Mouse (Mus musculus): Measurements from ENCODE around the gene Proca1.

Gene Proca1

DNA sequence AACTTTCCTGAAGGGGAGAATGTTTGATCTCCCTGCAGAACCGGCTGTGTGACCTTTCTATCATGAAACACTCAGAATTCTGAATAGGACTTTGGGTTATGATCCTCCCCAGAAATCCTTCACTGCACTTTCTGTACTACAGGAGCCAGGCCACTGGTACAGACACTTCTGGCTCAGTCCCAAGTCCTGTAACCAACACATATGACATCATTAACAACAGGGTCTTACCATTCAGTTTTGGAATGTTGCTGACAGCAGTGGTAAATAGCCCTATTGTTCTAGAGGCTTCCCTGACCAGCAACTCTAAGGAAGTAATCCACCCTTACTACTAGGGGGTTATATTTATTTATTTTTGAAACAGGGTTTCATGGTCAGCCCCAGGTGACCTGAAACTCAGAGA, at the start of gene Proca1:
TSS of gene Proca1 (plus strand) at position 280 of the 400 bp plus-strand sequence.
- in situ Hi-C loops (cut with MboI, MseI), result no loop called here

DNA sequence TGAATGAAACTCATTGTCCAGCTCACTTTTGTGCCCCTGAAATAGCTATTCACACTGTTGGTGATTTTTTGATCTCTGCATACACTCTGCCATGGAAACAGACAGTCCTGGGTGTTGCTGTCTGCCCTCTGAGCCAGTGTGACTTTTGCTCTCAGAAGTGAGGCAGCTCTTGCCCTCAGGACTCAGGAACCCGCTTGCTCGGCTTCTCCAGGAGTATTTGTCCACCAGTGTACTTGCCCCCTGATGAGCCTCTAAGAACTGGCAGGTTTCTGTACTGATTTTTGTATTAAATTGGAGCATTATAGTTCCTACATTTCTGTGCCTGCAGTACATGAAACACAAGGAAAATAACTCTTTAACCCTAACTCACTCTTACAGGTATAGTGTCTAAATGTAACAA, 49.7 kb upstream of the Proca1 start:
- in situ Hi-C loops (cut with MboI, MseI), result no loop called here

DNA sequence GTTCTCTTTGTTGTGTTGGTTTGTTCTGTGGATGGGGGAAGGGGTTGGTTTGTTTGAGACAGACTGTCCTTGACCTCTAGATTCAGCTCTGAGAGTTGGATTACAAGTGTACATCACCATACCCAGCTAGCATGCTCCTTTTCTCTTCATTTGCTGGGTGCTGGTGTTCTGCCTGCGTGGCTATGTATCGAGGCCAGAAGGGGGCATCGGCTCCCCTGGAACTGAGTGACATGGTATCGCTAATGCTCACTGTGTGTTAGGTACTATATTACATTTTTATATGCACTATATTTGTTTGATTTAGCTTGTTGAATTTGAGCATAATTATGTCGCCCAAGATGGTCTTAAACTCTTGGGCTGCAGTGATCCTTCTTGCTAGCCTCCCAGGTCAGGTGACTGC, 47.0 kb upstream of the Proca1 start:
- in situ Hi-C loops (cut with MboI, MseI), result loop anchor here (5.0 kb wide), 1 partner anchor 89 kb away; no protein-coding TSS in a partner anchor

DNA sequence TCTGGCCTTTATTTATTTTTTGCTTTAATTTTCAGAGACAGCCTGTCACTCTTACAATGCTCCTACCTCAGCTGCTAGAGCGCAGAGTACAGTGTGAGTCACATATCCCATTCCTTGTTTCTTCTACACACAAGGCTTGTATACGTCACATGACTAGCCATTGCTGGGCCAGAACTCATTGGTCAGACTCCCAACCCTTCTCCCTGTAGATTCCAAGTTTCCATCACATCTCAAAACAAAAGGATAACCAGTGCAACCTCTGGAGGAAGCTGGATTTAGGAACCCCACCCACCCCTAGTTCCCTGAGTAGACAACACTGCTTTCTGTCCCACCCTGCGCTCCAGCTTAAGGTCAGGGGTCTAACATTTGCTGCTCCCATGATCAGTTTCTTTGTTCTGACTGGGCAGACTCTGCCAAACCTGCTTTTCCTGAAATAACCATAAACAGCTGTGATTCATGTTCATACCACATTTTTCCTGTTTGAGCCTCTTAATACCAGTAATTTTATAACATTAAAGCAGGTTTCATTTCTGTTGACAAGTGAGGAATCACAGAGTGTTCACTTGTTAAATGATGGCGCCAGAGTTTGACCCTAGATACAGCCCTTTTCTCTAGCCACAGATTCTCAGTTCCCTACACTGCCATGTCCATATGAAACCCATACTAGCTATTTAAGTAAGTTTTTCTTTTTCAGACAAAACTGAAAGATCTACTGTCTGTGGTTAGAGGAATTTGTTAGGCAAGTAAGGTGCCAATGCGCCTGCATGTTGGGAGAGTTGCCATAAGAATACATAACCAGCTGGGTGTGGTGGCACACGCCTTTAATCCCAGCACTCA, 46.3 kb upstream of the Proca1 start:
- in situ Hi-C loops (cut with MboI, MseI), result loop anchor here (5.0 kb wide), 1 partner anchor 90 kb away; no protein-coding TSS in a partner anchor

DNA sequence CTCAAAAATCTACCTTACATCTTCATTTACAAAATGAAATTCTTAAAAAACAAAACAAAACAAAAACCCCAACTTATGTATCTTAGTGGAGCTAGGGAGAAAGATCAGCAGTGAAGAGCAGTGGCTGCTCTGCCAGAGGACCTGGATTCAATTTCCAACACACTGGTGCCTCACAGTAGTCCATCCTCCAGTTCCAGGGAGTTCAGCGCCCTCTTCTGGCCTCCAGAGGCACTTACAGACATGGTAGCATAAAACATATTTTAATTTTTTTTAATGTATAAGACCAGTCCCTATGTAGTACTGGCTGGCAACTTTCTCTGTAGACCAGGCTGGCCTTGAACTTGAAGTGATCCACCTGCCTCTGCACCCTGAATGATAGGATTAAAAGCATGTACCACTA, 42.0 kb upstream of the Proca1 start:
- in situ Hi-C loops (cut with MboI, MseI), result no loop called here

DNA sequence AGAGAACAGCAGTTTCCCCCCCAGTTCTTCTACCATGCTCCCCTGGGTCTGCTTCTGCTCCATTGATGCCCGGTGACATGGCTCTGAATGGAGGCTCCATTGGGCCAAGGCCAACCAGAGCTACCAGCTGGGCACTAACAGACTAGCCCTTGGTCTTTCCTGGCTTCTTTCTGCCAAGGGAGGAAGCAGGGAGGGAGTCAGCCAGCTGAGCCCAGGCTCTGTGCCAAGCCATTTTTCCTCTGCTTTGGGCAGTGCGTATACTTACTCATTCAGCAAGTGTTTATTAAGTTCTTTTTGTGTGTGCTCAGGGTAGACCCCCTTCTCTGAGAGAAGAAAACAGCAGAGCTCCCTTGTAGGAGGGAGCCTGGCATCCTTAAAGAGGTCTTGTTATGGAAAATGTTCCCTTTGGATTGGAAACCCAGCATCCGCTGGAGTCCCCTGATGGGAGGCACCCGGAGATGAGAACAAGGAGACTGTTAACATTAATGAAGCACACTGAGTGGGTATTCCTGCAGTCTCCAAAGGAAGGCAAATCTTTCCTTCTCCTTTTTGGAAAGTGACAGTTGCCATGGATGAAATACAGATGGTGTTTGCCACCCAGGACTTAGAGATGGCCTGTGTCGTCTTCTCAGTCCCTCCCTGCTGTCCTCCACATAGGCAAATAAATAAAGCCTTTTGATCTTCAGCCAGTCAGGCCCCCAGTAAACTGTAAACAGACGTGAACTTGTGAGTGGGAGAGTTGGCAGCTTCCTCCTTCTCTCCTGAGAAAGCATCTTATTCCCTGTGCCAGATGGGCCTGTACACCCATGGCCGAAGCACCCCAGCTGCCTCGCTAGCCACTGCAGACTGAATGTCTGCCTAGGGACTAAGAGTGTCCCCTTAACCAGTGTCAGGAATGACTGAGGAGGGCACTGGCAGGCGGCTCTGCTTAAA, 40.6 kb upstream of the Proca1 start:
- in situ Hi-C loops (cut with MboI, MseI), result no loop called here

DNA sequence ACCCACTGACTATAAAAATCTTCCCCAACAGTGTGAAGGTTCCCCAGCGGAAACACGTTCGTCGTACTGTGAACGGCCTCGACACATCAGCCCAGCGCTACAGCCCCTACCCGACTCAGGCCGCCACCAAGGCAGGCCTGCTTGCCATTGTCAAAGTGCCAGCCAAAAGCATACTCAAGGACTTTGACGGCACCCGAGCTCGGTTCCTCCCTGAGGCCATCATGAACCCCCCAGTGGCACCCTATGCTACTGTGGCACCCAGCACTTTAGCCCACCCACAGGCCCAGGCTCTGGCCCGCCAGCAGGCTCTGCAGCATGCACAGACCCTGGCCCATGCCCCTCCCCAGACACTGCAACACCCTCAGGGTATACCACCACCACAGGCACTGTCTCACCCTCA, 39.4 kb upstream of the Proca1 start:
- in situ Hi-C loops (cut with MboI, MseI), result no loop called here

DNA sequence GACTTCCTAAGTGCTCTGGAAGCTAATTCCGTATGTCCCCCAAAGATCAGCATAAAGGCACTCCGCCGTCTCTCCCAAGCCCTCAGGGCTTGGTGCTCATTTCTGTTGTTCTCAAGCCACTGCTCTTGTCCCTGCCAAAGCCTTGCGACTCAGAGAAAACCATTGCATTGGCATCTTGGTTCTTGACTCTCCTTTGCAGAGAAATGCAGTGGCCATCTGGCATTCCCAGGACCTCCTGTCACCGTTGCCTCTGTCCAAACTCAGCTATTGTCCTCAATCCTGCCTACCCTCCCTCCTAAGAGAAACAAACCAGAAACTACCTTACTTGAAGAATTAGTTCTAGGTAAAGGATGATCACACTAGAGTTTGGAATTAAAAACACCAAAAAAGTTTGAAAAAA, 37.5 kb upstream of the Proca1 start:
- in situ Hi-C loops (cut with MboI, MseI), result no loop called here

DNA sequence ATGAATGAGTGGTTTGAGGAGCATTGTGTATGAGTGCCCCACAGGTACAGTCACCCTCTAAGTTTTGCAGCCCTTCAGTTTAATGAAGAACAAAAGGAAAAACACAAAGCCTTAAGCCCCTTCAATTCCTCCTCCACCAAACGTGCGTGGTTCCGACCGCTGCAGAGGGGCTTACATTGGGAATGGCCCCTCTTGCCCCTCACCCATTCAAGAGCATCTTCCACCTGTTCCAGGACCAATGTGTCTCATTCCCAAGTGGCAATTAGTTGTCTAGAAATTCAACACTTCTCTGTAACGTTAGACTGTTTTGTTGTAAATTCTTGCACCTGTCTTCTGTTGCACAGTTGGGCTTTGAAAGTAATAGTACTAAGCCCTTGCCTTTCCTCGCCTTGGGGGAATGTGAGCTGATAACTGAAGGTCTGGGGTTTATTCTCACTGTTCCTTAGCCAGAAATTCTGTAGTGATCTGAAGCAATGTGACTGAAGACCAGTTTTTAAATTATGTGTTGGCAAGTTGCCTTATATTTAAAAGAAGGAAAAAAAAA, 37.0 kb upstream of the Proca1 start:
- in situ Hi-C loops (cut with MboI, MseI), result no loop called here

DNA sequence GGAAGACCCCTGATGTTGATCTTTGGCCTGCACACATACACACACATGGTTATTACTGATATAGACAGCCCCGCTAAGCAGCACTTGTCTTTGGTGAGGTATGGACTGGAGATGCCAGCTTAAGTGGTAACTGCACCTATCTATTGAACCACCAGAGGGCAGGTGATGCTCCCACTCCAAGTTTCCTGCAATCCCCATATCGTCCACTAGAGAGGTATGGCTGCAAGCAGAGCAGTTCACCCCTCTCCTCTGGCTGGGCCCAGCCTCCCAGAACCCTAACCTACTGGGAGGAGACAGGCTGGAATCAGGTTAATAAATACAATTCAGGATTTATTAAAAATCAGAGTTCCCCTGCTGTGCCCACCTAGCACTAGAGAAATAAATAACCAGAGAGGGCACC, 34.1 kb upstream of the Proca1 start:
- in situ Hi-C loops (cut with MboI, MseI), result no loop called here

DNA sequence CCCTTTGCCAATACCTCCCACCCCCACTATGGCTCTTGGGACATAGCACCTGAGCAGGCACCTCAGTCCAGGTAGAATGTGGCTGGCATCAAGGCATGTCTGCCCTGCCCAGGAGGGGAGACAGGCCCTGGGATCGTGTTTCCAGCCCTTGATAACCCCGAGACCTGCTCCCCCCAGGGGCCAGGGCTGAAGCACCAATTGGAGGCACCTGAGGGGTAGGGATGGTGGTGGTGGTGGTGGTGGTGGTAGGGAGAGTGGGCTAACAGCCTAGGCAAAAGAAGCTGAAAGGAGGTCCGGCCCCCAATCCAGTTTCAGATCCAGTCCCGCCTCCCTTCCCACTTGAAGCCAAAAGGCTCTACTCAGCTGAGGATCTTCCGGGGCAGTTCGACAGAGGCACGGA, 33.6 kb upstream of the Proca1 start:
- in situ Hi-C loops (cut with MboI, MseI), result no loop called here

DNA sequence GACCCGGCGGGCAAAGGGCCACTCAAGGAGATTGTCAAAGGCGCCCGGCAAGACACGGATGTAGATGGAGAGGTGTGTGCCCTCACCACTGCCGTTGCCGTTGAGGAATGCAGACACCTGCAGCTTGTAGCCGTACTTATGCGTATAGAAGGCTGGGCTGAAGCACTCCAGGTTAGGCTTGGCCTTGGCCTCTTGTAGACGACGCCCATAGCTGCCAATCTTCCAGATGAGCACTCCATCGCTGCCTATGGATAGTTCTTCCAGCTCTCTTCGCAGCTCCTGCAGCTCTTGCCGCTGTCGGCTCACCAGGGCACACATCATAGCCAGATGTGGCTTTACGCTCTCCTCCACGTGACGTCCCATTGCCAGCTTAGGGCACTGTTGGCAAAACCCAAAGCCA, 33.0 kb upstream of the Proca1 start:
- in situ Hi-C loops (cut with MboI, MseI), result no loop called here

DNA sequence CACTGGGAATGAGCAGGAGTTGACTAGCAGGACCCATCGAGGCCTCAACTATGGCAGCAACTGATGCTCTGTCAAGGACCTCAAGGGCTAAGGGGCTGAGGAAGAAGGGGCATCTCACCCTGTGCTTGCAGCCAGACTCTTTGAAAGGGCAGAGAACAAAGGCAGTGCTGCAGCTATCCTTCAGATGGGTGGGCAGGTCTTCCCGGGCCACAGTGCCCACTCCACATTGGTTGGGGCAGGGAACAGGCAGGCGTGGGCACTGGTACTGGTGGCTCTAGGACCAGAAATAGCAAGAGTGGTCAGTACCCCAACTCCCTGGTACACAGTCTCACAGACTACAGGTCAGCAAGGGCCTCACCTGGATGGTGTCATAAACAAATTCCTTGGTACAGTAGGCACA, 32.5 kb upstream of the Proca1 start:
- in situ Hi-C loops (cut with MboI, MseI), result no loop called here

DNA sequence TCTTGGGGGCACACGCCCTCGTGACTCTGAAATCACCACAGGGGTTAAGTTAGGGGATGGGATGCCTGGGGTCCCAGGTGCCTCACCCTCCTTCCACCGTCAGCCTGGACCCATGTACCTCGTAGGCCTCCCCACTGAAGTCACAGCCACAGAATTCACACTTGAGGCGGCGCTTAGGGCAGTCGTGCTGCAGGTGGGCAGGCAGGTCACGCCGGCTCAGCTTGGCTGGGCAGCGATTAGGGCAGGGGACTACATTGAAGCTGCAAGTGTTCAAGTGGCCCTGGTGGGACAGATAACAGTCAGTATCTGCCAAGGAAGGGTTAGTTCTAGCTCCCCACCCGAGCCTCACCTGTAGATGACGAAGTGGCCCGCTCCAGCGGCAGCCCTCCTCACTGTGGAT, 32.0 kb upstream of the Proca1 start:
- in situ Hi-C loops (cut with MboI, MseI), result no loop called here

DNA sequence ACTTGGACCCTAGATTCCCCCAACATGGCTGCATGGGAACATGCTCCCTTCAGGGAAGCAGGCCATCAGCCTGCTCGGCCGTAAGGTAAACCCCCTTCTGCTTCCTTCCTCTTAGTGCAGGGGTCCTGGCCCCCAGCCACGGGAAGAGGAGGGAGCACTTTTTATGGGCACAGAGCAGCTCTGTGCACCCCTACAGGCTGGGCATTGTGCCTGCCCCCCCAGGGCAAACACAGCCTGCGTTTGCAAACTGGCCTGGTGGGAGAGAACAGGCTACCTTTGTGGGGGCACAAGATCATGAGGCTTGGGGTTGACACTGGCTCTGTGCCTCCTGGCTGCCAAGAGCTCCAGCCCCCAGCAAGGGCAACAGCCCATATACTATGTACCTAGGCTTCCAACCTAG, 31.2 kb upstream of the Proca1 start:
- in situ Hi-C loops (cut with MboI, MseI), result no loop called here

DNA sequence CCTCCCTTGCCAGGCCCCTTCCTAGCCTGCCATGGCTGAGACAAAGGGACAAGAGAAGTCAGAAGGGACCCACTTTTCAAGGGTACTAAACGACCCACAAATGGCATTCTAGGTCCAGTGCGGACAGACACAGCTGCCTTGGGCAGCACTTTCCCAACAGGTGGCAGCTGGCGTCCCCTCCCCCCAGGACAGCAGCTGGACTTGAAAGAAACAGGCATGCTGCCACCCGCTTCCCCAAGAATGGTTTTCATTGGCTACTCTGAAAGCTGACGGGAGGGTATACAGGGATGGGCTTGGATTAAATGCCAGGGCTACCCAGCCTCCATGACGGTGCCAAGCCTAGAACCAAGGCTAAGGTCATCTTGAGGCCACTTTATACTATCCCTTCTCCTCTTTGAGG, 30.7 kb upstream of the Proca1 start:
- in situ Hi-C loops (cut with MboI, MseI), result no loop called here

DNA sequence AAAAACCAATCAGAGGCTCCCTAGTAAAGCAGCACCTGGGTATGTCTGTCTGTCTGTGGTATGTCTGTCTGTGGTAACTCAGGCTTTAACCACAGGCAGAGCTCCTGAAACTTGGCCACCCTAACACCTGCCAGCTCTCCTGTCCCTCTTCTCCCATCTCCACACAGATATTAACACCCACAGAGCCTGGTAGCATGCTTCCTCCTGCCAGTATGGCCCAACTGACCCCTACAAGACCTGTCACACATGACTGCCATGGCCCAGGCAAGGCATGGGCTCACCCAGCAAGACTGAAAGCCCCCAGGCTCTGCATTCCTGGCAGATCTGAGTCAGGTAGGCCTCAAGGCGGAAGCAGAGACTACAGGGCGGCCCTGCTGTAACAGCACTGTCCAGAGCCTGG, 30.1 kb upstream of the Proca1 start:
- in situ Hi-C loops (cut with MboI, MseI), result no loop called here

DNA sequence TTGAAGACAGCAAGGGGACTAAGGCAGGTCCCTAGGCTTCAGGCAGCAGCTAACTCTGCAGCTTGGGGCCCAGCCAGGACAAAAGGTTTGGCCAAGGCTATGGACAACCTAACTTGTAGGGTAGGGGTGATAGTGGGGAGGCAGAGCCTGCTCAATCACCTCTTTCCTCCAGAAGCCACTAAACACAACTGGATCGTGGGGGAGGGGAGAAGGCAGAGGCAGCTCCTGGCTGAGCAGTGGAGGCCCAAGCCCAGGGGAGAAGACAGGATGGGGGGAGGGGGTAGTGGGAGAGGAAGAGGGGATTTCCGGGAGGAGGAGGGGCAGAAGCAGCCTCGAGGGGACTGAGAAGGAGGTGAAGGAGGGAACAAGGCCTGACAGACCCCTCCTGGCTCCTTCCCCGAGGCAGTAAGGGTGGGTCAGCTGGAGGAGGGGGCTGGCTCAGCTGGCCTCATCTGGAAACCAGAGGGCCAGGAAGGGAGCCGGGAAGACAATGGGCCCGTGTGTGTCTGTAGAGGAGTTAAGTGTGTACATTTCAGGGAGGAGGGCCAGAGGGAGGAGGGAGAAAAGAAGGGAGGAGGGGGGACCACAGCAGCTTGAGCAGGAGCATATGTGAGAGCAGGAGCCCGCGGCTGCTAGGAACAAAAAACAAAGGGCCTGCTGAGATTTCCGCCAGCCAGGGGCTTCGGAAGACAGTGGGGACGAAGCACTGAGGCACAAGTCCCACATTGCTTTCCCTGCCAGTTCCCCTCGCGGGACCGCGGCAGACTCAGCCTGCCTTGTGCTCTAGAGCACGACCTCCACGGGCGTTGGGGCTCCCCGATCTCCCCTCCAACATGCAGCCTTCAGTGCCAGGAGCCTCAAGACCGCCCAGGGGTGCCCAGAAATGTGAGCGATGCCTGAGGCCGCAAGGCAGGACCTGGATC, 29.2 kb upstream of the Proca1 start:
- in situ Hi-C loops (cut with MboI, MseI), result no loop called here

DNA sequence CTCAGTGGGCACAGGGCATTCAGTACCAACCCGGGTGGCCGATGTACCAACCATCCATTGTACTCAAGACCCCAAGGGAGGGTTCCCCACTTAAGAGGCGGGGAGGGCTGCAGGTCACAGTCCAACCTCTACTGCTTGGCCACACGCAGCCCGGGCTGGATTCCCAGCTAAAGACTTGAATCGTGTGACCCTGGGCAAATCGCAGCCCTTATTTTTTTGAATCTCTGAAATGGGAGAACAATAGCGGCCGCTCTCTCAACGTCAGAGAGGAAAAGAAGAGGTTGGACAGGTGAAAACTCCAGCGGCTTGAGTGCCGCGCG, 28.6 kb upstream of the Proca1 start:
- in situ Hi-C loops (cut with MboI, MseI), result no loop called here

DNA sequence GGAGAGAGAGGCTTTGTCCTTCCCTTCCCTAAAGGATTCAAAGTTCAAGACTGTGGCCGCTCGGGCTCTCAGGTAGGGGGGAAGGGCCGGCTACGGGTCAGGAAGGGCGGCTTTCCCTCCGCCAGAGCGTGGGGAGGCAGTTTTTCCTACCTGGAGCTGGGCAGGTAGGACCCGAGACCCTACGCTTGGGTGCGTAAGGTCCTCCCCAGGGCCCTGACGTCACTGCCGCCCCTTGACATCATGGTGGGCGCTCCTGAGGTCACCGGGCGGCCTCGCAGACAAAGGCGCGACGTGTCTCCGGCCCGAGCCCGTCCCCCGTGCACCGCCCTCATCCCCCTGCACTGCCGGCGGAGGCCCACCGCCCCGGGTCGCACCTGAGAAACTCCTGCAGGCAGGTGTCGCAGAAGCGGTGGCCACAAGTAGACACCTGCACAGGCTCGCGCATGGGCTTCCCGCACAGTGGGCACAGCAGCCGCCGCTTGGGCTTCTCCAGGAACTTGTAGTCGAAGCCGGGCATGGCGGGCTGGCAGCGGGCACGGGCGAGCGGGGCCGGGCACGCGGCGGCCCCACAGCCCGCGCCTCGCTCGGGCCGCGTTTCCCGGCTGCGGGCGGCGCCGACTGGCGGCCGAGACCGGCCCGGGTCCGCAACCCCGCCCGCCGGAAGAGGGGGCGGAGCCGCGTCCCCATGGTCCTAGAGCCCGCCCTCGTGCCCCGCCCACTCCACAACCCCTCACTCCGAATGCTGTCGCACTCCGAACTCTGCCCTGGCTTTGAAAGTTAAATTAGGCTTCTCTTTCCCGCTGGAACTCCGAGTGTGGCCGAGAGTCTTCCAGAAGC, 28.1 kb upstream of the Proca1 start, which contains the start of gene Traf4:
TSS of gene Traf4 (minus strand) at position 666 of the 837 bp plus-strand sequence.
- in situ Hi-C loops (cut with MboI, MseI), result no loop called here

DNA sequence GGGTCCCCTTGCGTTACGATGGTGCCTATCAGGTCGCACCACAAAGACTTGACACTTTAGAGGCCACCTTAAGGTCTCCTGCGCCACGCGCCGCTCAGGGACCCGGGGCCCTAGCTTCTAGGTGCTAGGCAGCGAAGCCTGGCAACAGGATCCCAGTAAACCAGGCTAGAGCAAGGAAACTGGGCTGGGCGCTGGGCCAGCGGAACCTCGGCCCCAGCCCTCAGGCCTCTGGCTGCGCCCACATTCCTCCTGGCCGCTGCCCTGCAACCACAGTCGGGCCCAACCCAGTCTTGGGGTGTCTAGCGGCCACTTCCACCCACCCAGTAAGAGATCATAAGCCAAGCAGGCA, 27.5 kb upstream of the Proca1 start:
- in situ Hi-C loops (cut with MboI, MseI), result no loop called here
